Comparison of ENCODE assay signal across 20 mouse cellular contexts in genomic region chr9:37103778-37104177, GRCm38 (mm10). TPM values are rescaled to one million over a fixed set of nuclear protein-coding genes. Genes with fewer than 3 reads are reported as not detected.
DNase-seq lines count a peak whose midpoint lies in the region; ATAC-seq lines count a peak whose summit lies in the region.
"Had no signal": no experiment of that assay in that cellular context is flagged by ENCODE, and none has a peak within 500 bp of the region (broad histone marks: within the 10 kb centered on the region; RNA-seq: fewer than 3 reads in every experiment).

No protein-coding gene starts in this region.

- ATAC-seq in forebrain, embryonic 13.5 days, result no peak
- ATAC-seq in hindbrain, embryonic 14.5 days (ENCODE audit: low FRiP score), result no peak
- no peak for ATAC-seq in midbrain, embryonic 14.5 days (ENCODE audit: low FRiP score, low TSS enrichment)
- ATAC-seq in midbrain, embryonic 11.5 days (ENCODE audit: low FRiP score), result no peak
- ATAC-seq: CD4-positive, CD25-positive, alpha-beta regulatory T cell, adult 4 months; forebrain, embryonic 15.5 days; intestine, embryonic 15.5 days had no signal

- WGBS in forebrain, embryonic 10.5 days, result 28% methylated on average over 5 of the region's 5 CpGs
- 18% methylated on average over 5 of the region's 5 CpGs for whole genome bisulfite sequencing in forebrain, embryonic 13.5 days
- WGBS in hindbrain, embryonic 10.5 days, result 51% methylated on average over 5 of the region's 5 CpGs
- 31% methylated on average over 5 of the region's 5 CpGs for WGBS in hindbrain, embryonic 14.5 days
- WGBS in midbrain, embryonic 14.5 days, result 29% methylated on average over 5 of the region's 5 CpGs
- WGBS in midbrain, embryonic 11.5 days, result 24% methylated on average over 5 of the region's 5 CpGs

- no peak overlapping the region for H3K4me3 ChIP-seq in forebrain, embryonic 10.5 days
- H3K4me3 ChIP-seq in forebrain, embryonic 13.5 days, result no peak overlapping the region
- no peak overlapping the region for H3K4me3 ChIP-seq in hindbrain, embryonic 10.5 days
- H3K4me3 ChIP-seq in hindbrain, embryonic 14.5 days (replicated peaks; ENCODE audit: low read length), result no peak overlapping the region
- no peak overlapping the region for H3K4me3 ChIP-seq in midbrain, embryonic 14.5 days (replicated peaks; ENCODE audit: low read depth, low read length)
- no peak overlapping the region for H3K4me3 ChIP-seq in midbrain, embryonic 11.5 days (ENCODE audit: low read depth, low read length)
- H3K4me3 ChIP-seq: embryonic facial prominence, embryonic 13.5 days; forebrain, embryonic 15.5 days; heart, embryonic 10.5 days; intestine, embryonic 15.5 days had no signal

- H3K36me3 ChIP-seq in forebrain, embryonic 10.5 days (replicated peaks), result peaks cover 13% of the 10 kb centered on the region
- no peaks in the 10 kb centered on the region for H3K36me3 ChIP-seq in forebrain, embryonic 13.5 days (ENCODE audit: poor library complexity, severe bottlenecking)
- H3K36me3 ChIP-seq in hindbrain, embryonic 10.5 days, result peaks cover 3% of the 10 kb centered on the region; the same call in 1 of the 2 replicates
- no peaks in the 10 kb centered on the region for H3K36me3 ChIP-seq in hindbrain, embryonic 14.5 days (replicated peaks; ENCODE audit: control insufficient read depth, insufficient read depth)
- no peaks in the 10 kb centered on the region for H3K36me3 ChIP-seq in midbrain, embryonic 14.5 days (ENCODE audit: control insufficient read depth, insufficient read depth, low read length)
- H3K36me3 ChIP-seq in midbrain, embryonic 11.5 days (ENCODE audit: control insufficient read depth, insufficient read depth, low read length), result no peaks in the 10 kb centered on the region
- H3K36me3 ChIP-seq: embryonic facial prominence, embryonic 13.5 days; forebrain, embryonic 15.5 days; heart, embryonic 10.5 days; intestine, embryonic 15.5 days had no signal

- peak overlapping the region; percentile 45; the same call in 1 of the 2 replicates for H3K27ac ChIP-seq in forebrain, embryonic 10.5 days
- H3K27ac ChIP-seq in forebrain, embryonic 13.5 days, result no peak overlapping the region
- H3K27ac ChIP-seq in hindbrain, embryonic 10.5 days, result peak overlapping the region; percentile 40; the same call in 1 of the 2 replicates
- H3K27ac ChIP-seq in hindbrain, embryonic 14.5 days, result no peak overlapping the region
- H3K27ac ChIP-seq in midbrain, embryonic 14.5 days (replicated peaks; ENCODE audit: low read depth, low read length), result no peak overlapping the region
- no peak overlapping the region for H3K27ac ChIP-seq in midbrain, embryonic 11.5 days (ENCODE audit: low read depth, low read length)
- H3K27ac ChIP-seq: embryonic facial prominence, embryonic 13.5 days; forebrain, embryonic 15.5 days; heart, embryonic 10.5 days; intestine, embryonic 15.5 days had no signal

- H3K9ac ChIP-seq in forebrain, embryonic 13.5 days, result no peak overlapping the region
- H3K9ac ChIP-seq in hindbrain, embryonic 14.5 days, result no peak overlapping the region
- H3K9ac ChIP-seq in midbrain, embryonic 14.5 days (replicated peaks; ENCODE audit: low read length), result no peak overlapping the region
- H3K9ac ChIP-seq in midbrain, embryonic 11.5 days (ENCODE audit: low read length), result no peak overlapping the region
- H3K9ac ChIP-seq: embryonic facial prominence, embryonic 13.5 days; forebrain, embryonic 15.5 days; intestine, embryonic 15.5 days had no signal

- DNase-seq in forebrain, embryonic 10.5 days (ENCODE audit: extremely low spot score, low spot score), result no peak
- no peak for DNase-seq in hindbrain, embryonic 10.5 days (ENCODE audit: low spot score)
- DNase-seq in hindbrain, embryonic 14.5 days (ENCODE audit: low spot score), result no peak
- DNase-seq in midbrain, embryonic 14.5 days, result peak; percentile 43
- no peak for DNase-seq in midbrain, embryonic 11.5 days (ENCODE audit: low spot score, missing footprints)
- DNase-seq in right cerebral cortex, postnatal 36 days (ENCODE audit: low spot score in 2 of 2), result no peak
- DNase-seq: adrenal gland, postnatal 10 days; B cell, adult 2 months; cerebellum, adult 11-12 months; cerebellum, adult 9-10 months; cerebellum, postnatal 25 days; gastrocnemius, postnatal 25 days; heart, postnatal 10 days; heart, postnatal 4 days had no signal

- H3K27me3 ChIP-seq in forebrain, embryonic 10.5 days (ENCODE audit: poor library complexity, severe bottlenecking), result no peaks in the 10 kb centered on the region
- H3K27me3 ChIP-seq in forebrain, embryonic 13.5 days, result no peaks in the 10 kb centered on the region
- no peaks in the 10 kb centered on the region for H3K27me3 ChIP-seq in hindbrain, embryonic 10.5 days (ENCODE audit: insufficient read depth, poor library complexity, severe bottlenecking)
- H3K27me3 ChIP-seq in hindbrain, embryonic 14.5 days (ENCODE audit: control insufficient read depth, insufficient read depth, low read length), result no peaks in the 10 kb centered on the region
- no peaks in the 10 kb centered on the region for H3K27me3 ChIP-seq in midbrain, embryonic 14.5 days (ENCODE audit: control insufficient read depth, insufficient read depth, low read length)
- no peaks in the 10 kb centered on the region for H3K27me3 ChIP-seq in midbrain, embryonic 11.5 days (ENCODE audit: control insufficient read depth, insufficient read depth, low read length)
- H3K27me3 ChIP-seq: embryonic facial prominence, embryonic 13.5 days; forebrain, embryonic 15.5 days; intestine, embryonic 15.5 days had no signal

- peaks cover 77% of the 10 kb centered on the region for H3K4me1 ChIP-seq in forebrain, embryonic 10.5 days
- H3K4me1 ChIP-seq in forebrain, embryonic 13.5 days, result peaks cover 23% of the 10 kb centered on the region
- H3K4me1 ChIP-seq in hindbrain, embryonic 10.5 days (replicated peaks), result peaks cover 87% of the 10 kb centered on the region
- peaks cover 9% of the 10 kb centered on the region; the same call in 1 of the 2 replicates for H3K4me1 ChIP-seq in hindbrain, embryonic 14.5 days (replicated peaks; ENCODE audit: control insufficient read depth, insufficient read depth, low read length)
- peaks cover 26% of the 10 kb centered on the region for H3K4me1 ChIP-seq in midbrain, embryonic 14.5 days (ENCODE audit: control insufficient read depth, insufficient read depth, low read length)
- H3K4me1 ChIP-seq in midbrain, embryonic 11.5 days (ENCODE audit: control insufficient read depth, insufficient read depth, low read length), result peaks cover 43% of the 10 kb centered on the region

- no peak overlapping the region for H3K4me2 ChIP-seq in forebrain, embryonic 13.5 days
- H3K4me2 ChIP-seq in hindbrain, embryonic 14.5 days (replicated peaks), result no peak overlapping the region
- no peak overlapping the region for H3K4me2 ChIP-seq in midbrain, embryonic 14.5 days (ENCODE audit: low read length)
- no peak overlapping the region for H3K4me2 ChIP-seq in midbrain, embryonic 11.5 days
- H3K4me2 ChIP-seq: embryonic facial prominence, embryonic 13.5 days; forebrain, embryonic 15.5 days; intestine, embryonic 15.5 days had no signal

- 0 out of 2 replicates have a peak, but pooled peaks cover under 1% of the 10 kb centered on the region for H3K9me3 ChIP-seq in forebrain, embryonic 10.5 days
- no peaks in the 10 kb centered on the region for H3K9me3 ChIP-seq in forebrain, embryonic 13.5 days (replicated peaks)
- H3K9me3 ChIP-seq in hindbrain, embryonic 10.5 days, result no peaks in the 10 kb centered on the region
- H3K9me3 ChIP-seq in hindbrain, embryonic 14.5 days (ENCODE audit: control insufficient read depth, low read length), result no peaks in the 10 kb centered on the region
- no peaks in the 10 kb centered on the region for H3K9me3 ChIP-seq in midbrain, embryonic 14.5 days (ENCODE audit: control insufficient read depth, low read length)
- no peaks in the 10 kb centered on the region for H3K9me3 ChIP-seq in midbrain, embryonic 11.5 days (ENCODE audit: control insufficient read depth, low read length)
- H3K9me3 ChIP-seq: embryonic facial prominence, embryonic 13.5 days; forebrain, embryonic 15.5 days; heart, embryonic 10.5 days; intestine, embryonic 15.5 days had no signal

RNA-seq across cellular contexts. Expression of gene Pknox2, which starts 43.4 kb away (rescaled TPM):
- polyA plus RNA-seq in forebrain, embryonic 10.5 days (2016; fragmentation: Nextera tagmentation; extraction: Ambion mirVana), result 35.3 and 36.8 TPM in 2 replicates
- 18.7 and 23.4 TPM in 2 replicates for polyA plus RNA-seq in forebrain, embryonic 13.5 days (2015; fragmentation: Nextera tagmentation; extraction: Ambion mirVana)
- 35.0 and 40.3 TPM in 2 replicates for polyA plus RNA-seq in hindbrain, embryonic 10.5 days (2016; fragmentation: Nextera tagmentation; extraction: Ambion mirVana)
- polyA plus RNA-seq in hindbrain, embryonic 14.5 days (2014; fragmentation: Nextera tagmentation; extraction: Ambion mirVana), result 25.1 and 25.8 TPM in 2 replicates
- 18.4 and 19.6 TPM in 2 replicates for polyA plus RNA-seq in midbrain, embryonic 14.5 days (2014; fragmentation: Nextera tagmentation; extraction: Ambion mirVana)
- 20.2 and 20.3 TPM in 2 replicates for polyA plus RNA-seq in midbrain, embryonic 11.5 days (2014; fragmentation: Nextera tagmentation; extraction: Ambion mirVana)
- polyA plus RNA-seq: CD4-positive, CD25-positive, alpha-beta regulatory T cell, adult 4 months had no signal

Comparison
In these comparisons a context has a peak if more than half of its experiments do, and no peak if none do; other contexts are left out.
1. H3K27ac ChIP-seq: peak in forebrain, embryonic 10.5 days (single experiment) and hindbrain, embryonic 10.5 days (single experiment); none in forebrain, embryonic 13.5 days (single experiment), hindbrain, embryonic 14.5 days (single experiment), midbrain, embryonic 14.5 days (single experiment) and midbrain, embryonic 11.5 days (single experiment).